Mouse (Mus musculus): ENCODE results near the gene Coq8b. TPM values are rescaled to one million over a fixed set of nuclear protein-coding genes. Genes with fewer than 3 reads are reported as not detected.

The Coq8b gene
- total RNA-seq, 2 experiments from 2014 or later: 8.4 to 14.8 TPM

GRCm38 (mm10) chr7:27305091-27305730 lies 72.4 kb downstream of the Coq8b start:
- ATAC-seq (replicated peaks; ENCODE audit: poor library complexity): no peak

- ATAC-seq (replicated peaks; ENCODE audit: poor library complexity): peak; percentile 43
These were observed 73.6 kb downstream of the Coq8b start for GRCm38 (mm10) chr7:27306161-27307160.

DNA sequence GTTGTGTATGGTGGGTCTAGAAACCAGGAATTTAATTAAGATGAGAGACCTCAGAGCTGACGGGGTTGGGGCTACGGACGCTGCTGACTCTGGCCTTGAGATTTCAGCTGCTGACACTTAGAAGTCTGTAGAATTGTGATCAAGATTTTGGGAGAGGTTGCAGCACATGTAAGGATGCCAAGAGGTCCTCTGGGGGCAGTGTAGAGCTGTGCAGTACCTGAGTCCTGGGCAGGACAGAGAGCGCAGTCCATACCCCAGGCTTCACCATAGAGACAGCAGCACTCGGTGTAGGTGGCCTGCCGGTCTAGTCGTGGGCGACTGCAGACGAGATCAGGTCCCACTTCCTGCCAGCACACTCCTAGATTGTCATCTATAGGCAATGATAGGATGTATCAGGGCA lies 74.7 kb downstream of the Coq8b start:
- ATAC-seq (replicated peaks; ENCODE audit: poor library complexity): peak; percentile 47

Other genes with a start within 250 kb of the Coq8b start
- not detected in 2 replicates for gene Cyp2a12, start 203.9 kb upstream of the Coq8b start, total RNA-seq (2015)
- not detected in 2 replicates for gene Cyp2a12, start 203.9 kb upstream of the Coq8b start, total RNA-seq (2017)
- not detected in 2 replicates for gene Cyp2f2, start 113.1 kb upstream of the Coq8b start, total RNA-seq (2015)
- not detected in 2 replicates for gene Cyp2f2, start 113.1 kb upstream of the Coq8b start, total RNA-seq (2017)
- not detected in 2 replicates for gene Cyp2t4, start 79.3 kb upstream of the Coq8b start, total RNA-seq (2015)
- not detected in 2 replicates for gene Cyp2t4, start 79.3 kb upstream of the Coq8b start, total RNA-seq (2017)
- 7.8 and 7.9 TPM in 2 replicates for gene Egln2, start 66.2 kb upstream of the Coq8b start, total RNA-seq (2015)
- 26.2 and 26.3 TPM in 2 replicates for gene Egln2, start 66.2 kb upstream of the Coq8b start, total RNA-seq (2017)
- 43.2 and 43.5 TPM in 2 replicates for gene Rab4b, start 54.1 kb upstream of the Coq8b start, total RNA-seq (2015)
- 8.5 and 9.8 TPM in 2 replicates for gene Rab4b, start 54.1 kb upstream of the Coq8b start, total RNA-seq (2017)
- not detected in 2 replicates for gene Gm21983, start 51.9 kb upstream of the Coq8b start, total RNA-seq (2015)
- not detected in 2 replicates for gene Gm21983, start 51.9 kb upstream of the Coq8b start, total RNA-seq (2017)
- 0.24 TPM in 1 of 2 replicates, not detected in the other for gene Mia, start 51.9 kb upstream of the Coq8b start, total RNA-seq (2015)
- not detected in 2 replicates for gene Mia, start 51.9 kb upstream of the Coq8b start, total RNA-seq (2017)
- gene BC024978, start 37.2 kb upstream of the Coq8b start, total RNA-seq (2015): 6.0 and 6.1 TPM in 2 replicates
- gene BC024978, start 37.2 kb upstream of the Coq8b start, total RNA-seq (2017): 0.58 and 1.0 TPM in 2 replicates
- 206 and 215 TPM in 2 replicates for gene Snrpa, start 36.8 kb upstream of the Coq8b start, total RNA-seq (2015)
- 88.4 and 96.6 TPM in 2 replicates for gene Snrpa, start 36.8 kb upstream of the Coq8b start, total RNA-seq (2017)
- gene Itpkc, start 4.4 kb upstream of the Coq8b start, total RNA-seq (2015): 1.7 and 1.9 TPM in 2 replicates
- gene Itpkc, start 4.4 kb upstream of the Coq8b start, total RNA-seq (2017): 2.5 and 2.7 TPM in 2 replicates
- gene Numbl, start 25.4 kb downstream of the Coq8b start, total RNA-seq (2015): 0.37 and 1.3 TPM in 2 replicates
- 0.57 and 0.83 TPM in 2 replicates for gene Numbl, start 25.4 kb downstream of the Coq8b start, total RNA-seq (2017)
- gene Ltbp4, start 104.7 kb downstream of the Coq8b start, total RNA-seq (2015): 0.05 TPM in 1 of 2 replicates, not detected in the other
- not detected in 2 replicates for gene Ltbp4, start 104.7 kb downstream of the Coq8b start, total RNA-seq (2017)
- gene Shkbp1, start 123.0 kb downstream of the Coq8b start, total RNA-seq (2015): 18.8 and 23.9 TPM in 2 replicates
- gene Shkbp1, start 123.0 kb downstream of the Coq8b start, total RNA-seq (2017): 10.7 and 11.0 TPM in 2 replicates
- not detected in 2 replicates for gene Gm20479, start 124.4 kb downstream of the Coq8b start, total RNA-seq (2015)
- gene Gm20479, start 124.4 kb downstream of the Coq8b start, total RNA-seq (2017): not detected in 2 replicates
- 0.02 and 0.07 TPM in 2 replicates for gene Sptbn4, start 214.7 kb downstream of the Coq8b start, total RNA-seq (2015)
- not detected in 2 replicates for gene Sptbn4, start 214.7 kb downstream of the Coq8b start, total RNA-seq (2017)
- 31.8 and 53.4 TPM in 2 replicates for gene Blvrb, start 215.0 kb downstream of the Coq8b start, total RNA-seq (2015)
- gene Blvrb, start 215.0 kb downstream of the Coq8b start, total RNA-seq (2017): 21.2 and 30.2 TPM in 2 replicates
- 2.5 and 2.9 TPM in 2 replicates for gene Sertad3, start 240.7 kb downstream of the Coq8b start, total RNA-seq (2015)
- 6.1 and 7.6 TPM in 2 replicates for gene Sertad3, start 240.7 kb downstream of the Coq8b start, total RNA-seq (2017)